Mouse (Mus musculus) adrenal gland, adult 2 months (tissue): Measurements from ENCODE around the gene Arnt2. TPM values are rescaled to one million over a fixed set of nuclear protein-coding genes. Genes with fewer than 3 reads are reported as not detected.

Experiments
- DNase-seq: peaks from one replicate; pipeline ENCODE4 v3.0.0; 2021
- polyA plus RNA-seq: library from polyadenylated mRNA; depleted of rRNA; stranded (reverse); fragments of >200 nt; gene quantifications from 2 replicates; pipeline ENCODE4 v1.2.3, GENCODE M21; 2012
- total RNA-seq, 2 experiments: library from RNA; stranded (reverse); gene quantifications; 2 replicates each; pipeline ENCODE4 v1.2.3; 2021

Arnt2 gene
- total and polyA plus RNA-seq, 3 experiments: 20.2 to 40.0 (median 27.2) TPM

DNA sequence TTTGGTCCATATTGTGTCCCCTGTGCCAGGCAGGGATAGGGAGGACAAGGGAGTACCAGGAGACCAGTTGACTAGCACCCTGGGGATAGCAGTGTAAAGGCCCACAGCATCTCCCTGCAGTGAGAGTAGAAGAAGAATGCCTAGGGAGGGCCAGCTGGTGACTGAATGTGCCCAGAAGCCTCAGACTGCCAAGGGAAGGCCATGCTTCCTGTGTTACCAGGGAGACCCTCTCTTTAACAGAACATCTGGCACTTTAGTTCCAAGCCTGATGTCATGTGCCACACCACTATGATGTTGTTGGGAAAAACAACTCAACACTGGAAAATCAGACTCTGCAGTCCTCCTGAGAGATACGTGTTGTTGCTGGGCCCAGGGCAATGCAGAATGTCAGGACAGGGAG, 12.7 kb downstream of the Arnt2 start:
- no peak for DNase-seq

DNA sequence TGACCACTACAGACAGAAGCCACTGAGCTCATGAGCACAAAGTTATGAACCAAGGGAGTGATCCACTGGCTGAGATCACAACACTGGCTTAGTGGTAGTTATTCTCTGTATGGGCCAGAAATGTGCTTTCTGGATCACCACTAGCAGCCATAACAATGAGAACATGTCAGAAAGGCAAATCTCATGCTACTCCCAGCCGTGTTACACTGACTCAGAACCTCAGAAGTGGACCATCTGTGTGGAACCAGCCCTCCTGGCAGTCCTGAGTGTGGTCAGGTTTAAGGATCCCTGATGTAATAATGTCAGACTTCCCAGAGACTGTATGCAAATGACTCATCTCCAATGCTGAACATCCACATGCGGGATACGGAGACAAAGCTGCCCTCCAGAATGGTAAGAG, 13.4 kb downstream of the Arnt2 start:
- no peak for DNase-seq

DNA sequence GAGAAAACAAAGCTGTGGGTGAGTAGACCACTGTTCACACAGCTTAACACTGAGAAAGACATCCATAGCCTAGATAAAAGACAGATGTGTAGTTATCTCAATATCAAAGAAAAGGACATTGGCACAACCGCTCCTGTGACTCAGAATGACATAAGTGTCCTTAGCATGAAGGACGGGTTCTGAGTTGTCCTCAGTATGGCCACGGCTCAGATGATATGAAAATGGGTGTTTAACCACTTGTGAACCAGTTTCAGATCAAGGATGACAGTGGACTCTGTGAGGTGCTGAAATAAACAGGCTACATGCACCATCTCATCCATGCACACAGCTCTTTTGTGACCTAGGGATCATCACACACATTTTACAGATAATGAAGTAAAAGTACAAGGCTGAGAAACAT, 22.1 kb downstream of the Arnt2 start:
- peak; percentile 61 for DNase-seq

GRCm38 (mm10) chr7:84386472-84386871, 23.5 kb downstream of the Arnt2 start:
- DNase-seq: no peak

DNA sequence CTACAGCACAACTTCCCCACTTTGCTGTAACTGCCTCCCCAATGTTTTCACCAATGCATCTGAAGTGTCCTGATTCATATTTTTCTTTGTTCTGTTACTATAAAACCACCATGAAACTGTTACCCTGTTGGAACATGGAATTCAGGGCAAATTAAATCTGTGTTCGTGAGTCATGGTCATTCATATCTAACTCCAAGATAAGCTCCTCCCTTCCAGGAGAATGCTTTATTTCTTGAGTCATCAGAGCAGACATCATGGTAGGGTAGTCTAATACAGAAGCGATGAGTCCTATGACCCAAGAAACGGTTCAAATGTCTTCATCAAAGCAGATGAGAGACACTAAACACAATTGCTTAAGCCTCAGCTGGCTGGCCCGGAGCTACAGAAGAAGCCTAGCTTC, 25.2 kb downstream of the Arnt2 start:
- DNase-seq: peak; percentile 14

DNA sequence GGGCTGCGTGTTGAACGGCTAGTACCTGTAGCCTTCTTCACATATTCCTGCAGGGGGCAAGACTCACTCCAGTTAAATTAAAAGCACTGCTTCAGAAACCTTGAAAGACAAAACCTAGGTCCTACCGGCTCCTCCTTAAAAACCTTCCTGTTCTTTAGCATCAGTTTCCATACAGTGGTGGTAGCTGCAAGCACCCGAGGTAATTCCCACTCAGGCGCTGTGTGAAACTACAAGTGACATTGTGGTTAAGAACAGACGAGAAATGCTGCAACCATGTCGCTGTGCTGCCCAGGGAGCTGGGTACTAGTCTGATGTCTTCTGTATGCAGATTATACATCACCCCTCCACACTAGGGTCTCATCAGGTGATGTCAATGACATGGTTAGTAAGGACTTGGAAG, 25.9 kb downstream of the Arnt2 start:
- no peak for DNase-seq

DNA sequence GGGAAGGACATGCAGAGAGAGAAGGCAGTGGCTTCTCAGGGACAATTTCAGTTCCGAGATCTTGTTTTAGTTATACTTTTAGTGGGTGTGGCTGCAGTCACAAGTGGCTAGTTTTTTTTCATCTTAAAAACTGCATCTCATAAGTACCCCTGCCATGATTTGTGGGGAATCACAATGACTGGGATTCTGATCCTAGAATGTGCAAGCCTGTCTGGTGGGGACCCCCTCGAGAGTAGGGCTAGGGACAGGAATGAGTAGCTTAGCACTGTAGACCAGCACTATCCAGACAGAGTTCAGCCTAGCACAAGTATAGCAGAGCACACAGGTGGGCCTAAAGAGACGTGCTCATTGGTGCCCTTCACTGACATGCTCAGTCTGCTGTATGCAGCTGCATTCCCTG, 27.6 kb downstream of the Arnt2 start:
- DNase-seq: no peak

DNA sequence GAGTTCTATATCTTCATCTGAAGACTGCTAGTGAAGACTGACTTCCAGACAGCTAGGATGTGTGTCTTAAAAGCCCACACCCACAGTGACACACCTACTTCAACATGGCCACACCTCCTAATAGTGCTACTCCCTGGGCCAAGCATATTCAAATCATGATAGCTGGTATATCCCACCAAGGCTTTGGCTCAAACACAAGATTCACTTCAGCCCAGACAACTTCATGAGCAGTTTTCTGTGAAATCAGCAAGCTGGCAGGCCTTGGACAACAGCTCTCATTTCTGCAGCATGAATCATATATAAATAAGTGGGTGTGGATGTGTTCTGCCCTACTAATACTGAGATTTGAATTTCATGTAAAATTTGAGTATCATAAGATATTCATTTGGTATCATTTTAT, 29.2 kb downstream of the Arnt2 start:
- DNase-seq: peak; percentile 26

GRCm38 (mm10) chr7:84377330-84377729, 32.6 kb downstream of the Arnt2 start:
- DNase-seq: no peak

- no peak for DNase-seq
These were observed 36.3 kb downstream of the Arnt2 start for GRCm38 (mm10) chr7:84373691-84374090.

DNA sequence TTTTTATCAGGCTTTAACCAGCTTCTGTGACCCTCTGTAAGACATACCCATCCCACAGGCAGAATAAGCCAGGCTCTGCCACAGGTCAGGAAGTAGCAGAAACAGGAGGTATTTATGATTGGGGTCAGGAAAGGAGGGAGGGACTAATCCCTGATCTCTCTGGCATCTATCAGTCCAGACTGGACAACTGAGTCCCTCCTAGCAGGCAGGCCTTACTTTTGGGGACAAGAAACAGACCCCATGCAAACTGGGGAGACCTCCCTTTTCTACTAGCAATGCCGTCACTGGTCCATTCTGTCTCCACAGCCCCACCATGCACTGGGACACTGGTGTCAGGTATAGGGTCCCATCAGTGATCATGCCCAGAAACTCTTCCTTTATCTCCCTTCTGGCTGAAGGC, 37.1 kb downstream of the Arnt2 start:
- DNase-seq: no peak

GRCm38 (mm10) chr7:84372280-84372679, 37.7 kb downstream of the Arnt2 start:
- DNase-seq: no peak

- no peak for DNase-seq
These were observed 38.9 kb downstream of the Arnt2 start for GRCm38 (mm10) chr7:84370911-84371592.

DNA sequence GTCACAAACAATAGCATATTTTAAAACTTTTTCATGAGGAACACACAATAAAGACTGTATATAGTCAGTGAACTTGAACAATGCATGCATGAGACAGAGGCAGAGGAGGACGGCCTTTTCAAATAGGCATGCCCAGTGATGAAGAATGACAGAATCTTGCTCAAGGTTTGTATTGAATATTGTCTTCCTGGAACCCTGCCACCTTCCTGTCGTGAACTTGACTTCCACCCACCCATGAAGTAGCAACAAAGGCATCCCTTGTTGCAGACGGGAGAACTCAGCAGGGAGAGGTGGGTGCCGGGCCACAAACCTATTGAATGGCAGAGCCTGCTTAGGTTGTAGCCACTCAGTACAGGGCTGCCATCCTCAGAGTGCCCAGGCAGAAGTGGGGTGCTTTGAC, 43.7 kb downstream of the Arnt2 start:
- DNase-seq: no peak

DNA sequence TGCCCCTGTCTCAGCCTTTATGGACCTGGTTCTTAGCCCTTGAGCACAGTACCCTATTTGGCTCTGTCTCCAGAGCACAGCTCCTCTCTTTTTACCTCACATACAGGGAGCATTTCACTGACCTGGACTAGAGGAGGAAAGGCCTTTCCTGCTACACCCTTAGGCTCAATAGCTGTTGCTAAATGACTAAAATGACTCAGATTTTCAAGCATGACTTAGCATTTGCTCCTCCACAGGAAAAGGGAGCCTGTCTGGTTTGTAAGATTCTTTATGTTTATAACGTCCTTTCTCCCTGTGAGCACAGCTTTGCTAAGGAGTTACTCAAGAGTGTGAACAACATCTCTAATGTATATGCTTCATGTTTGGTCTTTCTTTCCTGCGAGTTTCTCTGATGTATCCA, 47.3 kb downstream of the Arnt2 start:
- DNase-seq: peak; percentile 12

GRCm38 (mm10) chr7:84361086-84361684, 48.8 kb downstream of the Arnt2 start:
- DNase-seq: no peak

DNA sequence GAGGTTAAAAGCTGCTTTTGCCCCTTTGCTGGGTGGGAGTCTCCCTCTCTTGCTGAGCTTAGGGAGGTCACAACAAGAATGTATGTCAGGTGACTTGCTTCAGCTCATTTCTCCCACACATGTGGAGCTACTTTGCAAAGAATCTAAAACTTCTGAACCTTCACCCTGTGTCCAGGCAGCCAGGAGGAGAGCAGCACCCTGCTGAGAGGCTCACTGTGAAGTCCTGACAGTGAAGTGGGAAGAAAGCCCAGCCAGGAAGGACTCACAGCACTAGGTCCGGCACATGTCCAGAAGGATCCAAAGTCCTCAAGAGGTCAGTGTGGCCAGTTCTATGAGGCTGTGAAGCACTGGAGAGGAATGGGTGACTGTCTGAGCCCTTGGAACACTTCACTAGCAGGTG, 51.5 kb downstream of the Arnt2 start:
- DNase-seq: no peak

- DNase-seq: peak; percentile 70
These were observed 54.1 kb downstream of the Arnt2 start for GRCm38 (mm10) chr7:84355619-84356570.

GRCm38 (mm10) chr7:84354890-84355289, 55.1 kb downstream of the Arnt2 start:
- no peak for DNase-seq

DNA sequence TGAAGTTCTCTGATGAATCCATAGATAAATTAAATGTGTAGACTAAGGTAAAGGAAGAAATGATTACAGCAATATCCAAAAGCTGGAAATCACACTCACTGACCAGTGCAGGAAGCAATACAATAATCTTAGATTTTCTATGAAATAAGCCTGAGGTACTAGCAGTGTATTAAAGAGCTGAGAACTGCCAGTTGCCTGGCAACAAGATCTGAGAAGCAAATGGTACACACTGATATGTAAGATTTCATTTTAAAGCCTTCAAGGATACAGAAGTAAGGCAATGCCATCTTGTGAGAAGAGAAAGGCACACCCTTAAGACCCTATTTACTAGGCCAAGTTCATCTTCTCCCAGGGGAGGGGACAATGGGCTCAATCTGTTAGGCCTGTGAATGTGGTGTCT, 59.4 kb downstream of the Arnt2 start:
- no peak for DNase-seq

DNA sequence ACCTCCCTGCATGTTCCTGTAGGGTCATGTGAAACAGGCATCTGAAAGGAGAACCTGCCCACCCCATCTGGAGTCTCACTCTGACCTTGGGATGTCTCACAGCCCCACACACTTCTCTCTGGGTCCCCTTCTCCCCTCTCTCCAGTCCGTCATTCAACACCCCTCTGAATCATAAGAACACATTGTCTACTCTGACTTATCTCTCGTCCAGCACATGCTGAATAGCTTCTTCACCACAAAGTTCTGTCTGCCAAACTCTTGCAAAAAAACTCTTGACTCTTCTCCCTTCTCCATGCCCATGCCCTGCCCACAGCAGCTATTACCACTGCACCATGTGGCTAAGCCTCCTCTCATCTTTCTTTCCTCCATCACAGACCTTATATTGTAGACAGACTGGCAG, 60.0 kb downstream of the Arnt2 start:
- no peak for DNase-seq

DNA sequence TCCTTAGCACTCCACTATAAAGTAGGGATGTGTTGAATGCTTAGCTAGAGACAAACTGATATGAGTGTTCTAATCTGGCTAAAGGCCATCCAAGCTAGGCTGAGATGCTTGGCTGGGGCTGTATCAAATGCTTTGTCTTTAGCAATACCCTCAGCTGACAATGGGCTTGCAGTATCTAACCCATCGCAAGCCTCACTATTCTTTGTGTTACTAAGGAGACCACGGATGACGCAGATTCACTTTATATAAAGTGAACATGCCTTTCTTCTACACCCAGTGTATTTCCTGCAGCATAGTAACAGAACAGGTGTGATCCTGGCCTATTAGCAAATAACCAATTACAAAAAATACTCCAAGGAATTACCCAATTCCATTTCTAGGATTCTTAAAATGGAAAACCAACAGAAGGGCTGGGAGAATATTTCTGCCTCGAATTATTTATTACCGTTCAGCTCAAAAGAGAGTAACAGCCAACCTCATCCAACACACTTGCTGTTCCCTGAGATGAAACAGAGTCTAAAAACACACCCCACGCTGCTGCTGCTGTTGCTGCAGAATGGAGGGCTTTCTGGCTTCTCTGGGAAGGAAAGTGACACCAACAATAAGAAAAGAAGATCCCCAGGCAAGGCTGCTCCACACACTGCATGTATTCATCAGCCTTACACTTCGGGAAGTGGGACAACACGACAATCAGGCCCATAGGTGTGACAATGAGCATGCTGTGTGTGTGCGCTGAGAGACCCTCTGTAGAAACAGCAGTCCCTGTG, 61.6 kb downstream of the Arnt2 start:
- no peak for DNase-seq
